Mouse (Mus musculus) C2C12 (cell line): ENCODE results near the gene Fbrs. TPM values are rescaled to one million over a fixed set of nuclear protein-coding genes. Genes with fewer than 3 reads are reported as not detected.
A peak's percentile ranks its signal among the peaks of the same experiment; 100 is the strongest.

Experiments used
- H3K27me3 ChIP-seq: one replicate; pipeline ENCODE4 v1.6.1; 2011; ENCODE audit not compliant: control insufficient read depth, insufficient read depth, insufficient read length
- H3K36me3 ChIP-seq: one replicate; pipeline ENCODE4 v1.6.1; 2011; ENCODE audit not compliant: control insufficient read depth, insufficient read depth
- H3K4me3 ChIP-seq: one replicate; pipeline ENCODE4 v1.5.1; 2011; ENCODE audit warnings: mild to moderate bottlenecking, control low read depth; ENCODE audit not compliant: poor library complexity, insufficient read depth, severe bottlenecking
- H3K79me2 ChIP-seq: one replicate; pipeline ENCODE4 v1.6.1; 2011; ENCODE audit not compliant: control insufficient read depth, insufficient read depth
- H3K79me3 ChIP-seq: one replicate; pipeline ENCODE4 v1.6.1; 2011; ENCODE audit warnings: low read depth, control low read depth
- H3ac ChIP-seq: one replicate; pipeline ENCODE3; 2011; ENCODE audit warnings: low read depth; ENCODE audit not compliant: control insufficient read depth, insufficient read length
- CEBPB ChIP-seq: IDR thresholded peaks from one replicate; pipeline ENCODE4 v1.6.1; 2011; ENCODE audit warnings: low read depth, mild to moderate bottlenecking, control low read depth, moderate library complexity
- CTCF ChIP-seq: IDR thresholded peaks from one replicate; pipeline ENCODE4 v1.5.1; 2011; ENCODE audit not compliant: control insufficient read depth, insufficient read depth, insufficient read length
- FOSL1 ChIP-seq: IDR thresholded peaks from one replicate; pipeline ENCODE4 v1.8.0; 2011; ENCODE audit warnings: mild to moderate bottlenecking, low read length; ENCODE audit not compliant: poor library complexity, insufficient read depth, severe bottlenecking
- MAX ChIP-seq: IDR thresholded peaks from one replicate; pipeline ENCODE4 v1.6.1; 2011; ENCODE audit warnings: mild to moderate bottlenecking, control low read depth
- MYOD1 ChIP-seq: IDR thresholded peaks from one replicate; pipeline ENCODE4 v1.6.1; 2011; ENCODE audit warnings: low read depth; ENCODE audit not compliant: control insufficient read depth, insufficient read length
- MYOG ChIP-seq: IDR thresholded peaks from one replicate; pipeline ENCODE4 v1.6.1; 2011; ENCODE audit not compliant: control insufficient read depth, insufficient read length; ENCODE audit errors: extremely low read depth
- USF1 ChIP-seq: IDR thresholded peaks from one replicate; pipeline ENCODE4 v1.6.1; 2011; ENCODE audit warnings: low read depth, mild to moderate bottlenecking, control low read depth, moderate library complexity
- polyA plus RNA-seq: library from polyadenylated mRNA; unstranded; fragments of >200 nt; fragmentation: generic; extraction: Trizol; gene quantifications from one replicate; pipeline ENCODE4 v1.2.1, GENCODE M21; 2012; ENCODE audit warnings: missing spikeins

The Fbrs gene
- polyA plus RNA-seq, 1 experiment: 20.9 TPM

GRCm38 (mm10) chr7:127511808-127512230 lies 32.8 kb downstream of the Fbrs start, which contains the start of gene Srcap:
TSS of gene Srcap (plus strand) at chr7:127511983.
- Histone ChIP-seq H3ac (peak within 1 kb of the TSS; percentile 93), H3K79me2 (peaks cover 44% of the 10 kb centered on the region), H3K79me3 (peaks cover 37% of the 10 kb centered on the region), H3K36me3 (peaks cover 31% of the 10 kb centered on the region), H3K4me3 (peak within 1 kb of the TSS; percentile 76), H3K27me3 (no peaks in the 10 kb centered on the region)
- TF ChIP-seq CTCF: no peak
- TF ChIP-seq MAX: peak; percentile 69

GRCm38 (mm10) chr7:127512231-127513015 lies 33.4 kb downstream of the Fbrs start:
- H3K4me3 ChIP-seq: peak overlapping the region; percentile 76
- H3K79me3 ChIP-seq: peaks cover 41% of the 10 kb centered on the region
- H3K36me3 ChIP-seq: peaks cover 37% of the 10 kb centered on the region
- H3ac ChIP-seq: peak overlapping the region; percentile 93
- no peak for TF ChIP-seq USF1
- no peak for TF ChIP-seq CEBPB
- no peak for TF ChIP-seq MYOD1
- no peak for TF ChIP-seq MYOG
- H3K27me3 ChIP-seq: no peaks in the 10 kb centered on the region
- peaks cover 50% of the 10 kb centered on the region for H3K79me2 ChIP-seq

GRCm38 (mm10) chr7:127513016-127513390 lies 34.0 kb downstream of the Fbrs start:
- peaks cover 56% of the 10 kb centered on the region for H3K79me2 ChIP-seq
- TF ChIP-seq CTCF (no peak), FOSL1 (no peak), CEBPB (no peak), MAX (no peak), MYOG (no peak), USF1 (no peak), MYOD1 (no peak)
- H3K36me3 ChIP-seq: peaks cover 43% of the 10 kb centered on the region
- peaks cover 41% of the 10 kb centered on the region for H3K79me3 ChIP-seq
- H3K27me3 ChIP-seq: no peaks in the 10 kb centered on the region
- no peak overlapping the region for H3ac ChIP-seq
- H3K4me3 ChIP-seq: peak overlapping the region; percentile 76

GRCm38 (mm10) chr7:127513781-127514180 lies 34.8 kb downstream of the Fbrs start:
- H3K27me3 ChIP-seq: no peaks in the 10 kb centered on the region
- H3K79me2 ChIP-seq: peaks cover 64% of the 10 kb centered on the region
- peaks cover 43% of the 10 kb centered on the region for H3K79me3 ChIP-seq
- TF ChIP-seq MAX: no peak
- no peak for TF ChIP-seq CEBPB
- no peak for TF ChIP-seq MYOD1
- no peak for TF ChIP-seq USF1
- TF ChIP-seq MYOG: no peak
- TF ChIP-seq FOSL1: no peak
- no peak for TF ChIP-seq CTCF
- peaks cover 50% of the 10 kb centered on the region for H3K36me3 ChIP-seq
- H3ac ChIP-seq: no peak overlapping the region
- no peak overlapping the region for H3K4me3 ChIP-seq

- no peak overlapping the region for H3K4me3 ChIP-seq
- peaks cover 70% of the 10 kb centered on the region for H3K36me3 ChIP-seq
Measured at GRCm38 (mm10) chr7:127515846-127516245, 36.8 kb downstream of the Fbrs start.

GRCm38 (mm10) chr7:127516344-127516743 lies 37.3 kb downstream of the Fbrs start:
- peaks cover 64% of the 10 kb centered on the region for H3K79me2 ChIP-seq
- H3K36me3 ChIP-seq: peaks cover 75% of the 10 kb centered on the region

More at GRCm38 (mm10) chr7:127515846-127516245, 36.8 kb downstream of the Fbrs start:
- H3K79me2 ChIP-seq: peaks cover 64% of the 10 kb centered on the region
- no peaks in the 10 kb centered on the region for H3K27me3 ChIP-seq
- H3K79me3 ChIP-seq: peaks cover 44% of the 10 kb centered on the region
- H3ac ChIP-seq: no peak overlapping the region
- TF ChIP-seq USF1: no peak
- TF ChIP-seq CTCF: no peak
- TF ChIP-seq FOSL1: no peak
- TF ChIP-seq MYOG: no peak
- TF ChIP-seq MYOD1: no peak
- TF ChIP-seq CEBPB: no peak
- TF ChIP-seq MAX: no peak

More at GRCm38 (mm10) chr7:127516344-127516743, 37.3 kb downstream of the Fbrs start:
- no peak overlapping the region for H3K4me3 ChIP-seq
- H3K27me3 ChIP-seq: no peaks in the 10 kb centered on the region
- H3K79me3 ChIP-seq: peaks cover 44% of the 10 kb centered on the region
- H3ac ChIP-seq: no peak overlapping the region
- TF ChIP-seq CEBPB: no peak
- no peak for TF ChIP-seq CTCF
- TF ChIP-seq USF1: no peak
- no peak for TF ChIP-seq FOSL1
